Mouse (Mus musculus) lung, adult 10 weeks (tissue): ENCODE measurements around the gene Plcb3. TPM values are rescaled to one million over a fixed set of nuclear protein-coding genes. Genes with fewer than 3 reads are reported as not detected.

ENCODE experiments used
- polyA plus RNA-seq: library from polyadenylated mRNA; stranded (reverse); fragments of 350-450 nt; fragmentation: Illumina TruSeq; extraction: RNeasy Lipid Tissue Mini Kit (QIAGEN cat#74804); gene quantifications from one replicate; pipeline ENCODE4 v1.2.3, GENCODE M21; 2014; ENCODE audit warnings: low read depth, low replicate concordance; ENCODE audit not compliant: insufficient read depth

Plcb3 gene
- polyA plus RNA-seq, 1 experiment from 2014 or later: 31.5 TPM

Other genes starting within 250 kb of the Plcb3 start
- gene Rps6ka4, start 135.8 kb downstream of the Plcb3 start, polyA plus RNA-seq: 16.7 TPM
- 4.5 TPM for gene Ccdc88b, start 118.3 kb downstream of the Plcb3 start, polyA plus RNA-seq
- 74.6 TPM for gene Trmt112, start 66.8 kb downstream of the Plcb3 start, polyA plus RNA-seq
- 254 TPM for gene Prdx5, start 66.4 kb downstream of the Plcb3 start, polyA plus RNA-seq
- 24.6 TPM for gene Esrra, start 54.7 kb downstream of the Plcb3 start, polyA plus RNA-seq
- gene Catsperz, start 51.1 kb downstream of the Plcb3 start, polyA plus RNA-seq: 0.68 TPM
- gene Kcnk4, start 42.0 kb downstream of the Plcb3 start, polyA plus RNA-seq: not detected
- gene Bad, start 34.6 kb downstream of the Plcb3 start, polyA plus RNA-seq: 59.7 TPM
- 34.1 TPM for gene Gpr137, start 34.0 kb downstream of the Plcb3 start, polyA plus RNA-seq
- gene Ppp1r14b, start 1.5 kb downstream of the Plcb3 start, polyA plus RNA-seq: 61.9 TPM
- gene Fkbp2, start 4.0 kb upstream of the Plcb3 start, polyA plus RNA-seq: 111 TPM
- gene Vegfb, start 11.2 kb upstream of the Plcb3 start, polyA plus RNA-seq: 24.8 TPM
- gene Dnajc4, start 16.1 kb upstream of the Plcb3 start, polyA plus RNA-seq: 24.8 TPM
- gene Nudt22, start 19.6 kb upstream of the Plcb3 start, polyA plus RNA-seq: 13.9 TPM
- gene Trpt1, start 19.7 kb upstream of the Plcb3 start, polyA plus RNA-seq: 8.8 TPM
- 17.2 TPM for gene Fermt3, start 43.0 kb upstream of the Plcb3 start, polyA plus RNA-seq
- 69.0 TPM for gene Stip1, start 63.5 kb upstream of the Plcb3 start, polyA plus RNA-seq
- gene Macrod1, start 80.3 kb upstream of the Plcb3 start, polyA plus RNA-seq: 22.1 TPM
- gene Flrt1, start 129.3 kb upstream of the Plcb3 start, polyA plus RNA-seq: 0.06 TPM
- gene Otub1, start 229.8 kb upstream of the Plcb3 start, polyA plus RNA-seq: 39.3 TPM
- gene Cox8a, start 241.1 kb upstream of the Plcb3 start, polyA plus RNA-seq: 408 TPM